Comparison of ENCODE assay signal across 10 mouse cellular contexts in the genomic region with DNA sequence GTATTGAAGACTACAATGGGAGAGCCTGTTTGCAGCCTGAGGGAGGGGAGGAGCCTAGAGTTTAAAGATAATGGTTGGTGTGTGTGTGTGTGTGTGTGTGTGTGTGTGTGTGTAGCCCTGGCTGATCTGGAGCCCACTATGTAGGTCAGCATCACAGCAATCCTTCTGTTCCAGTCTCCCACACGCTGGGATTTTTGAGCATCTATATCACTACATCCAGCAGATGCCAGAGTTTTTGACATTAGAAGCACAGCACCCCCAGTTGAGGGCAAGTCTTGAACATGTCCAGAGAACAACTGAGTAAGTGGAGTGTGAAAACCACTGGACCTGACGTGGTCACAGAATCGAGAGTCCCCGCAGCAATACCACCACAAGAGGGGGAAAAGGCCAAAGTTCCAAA. TPM values are rescaled to one million over a fixed set of nuclear protein-coding genes. Genes with fewer than 3 reads are reported as not detected.
DNase-seq lines count a peak whose midpoint lies in the region; ATAC-seq and TF ChIP-seq lines count a peak whose summit lies in the region.
"Had no signal": no experiment of that assay in that cellular context is flagged by ENCODE, and none has a peak within 500 bp of the region (broad histone marks: within the 10 kb centered on the region; RNA-seq: fewer than 3 reads in every experiment).

No protein-coding gene starts in this region.

- H3K4me1 ChIP-seq in hindbrain, embryonic 11.5 days (replicated peaks; ENCODE audit: control insufficient read depth, insufficient read depth, low read length) = 0 out of 2 replicates have a peak, but pooled peaks cover 4% of the 10 kb centered on the region
- peaks cover 42% of the 10 kb centered on the region for H3K4me1 ChIP-seq in hindbrain, embryonic 10.5 days (replicated peaks)
- no peaks in the 10 kb centered on the region for H3K4me1 ChIP-seq in ES-Bruce4 (ENCODE audit: control insufficient read depth, insufficient read depth, low read length)
- peaks cover 66% of the 10 kb centered on the region for H3K4me1 ChIP-seq in embryonic facial prominence, embryonic 13.5 days
- peaks cover 25% of the 10 kb centered on the region for H3K4me1 ChIP-seq in limb, embryonic 15.5 days

- H3K27ac ChIP-seq in hindbrain, embryonic 11.5 days (ENCODE audit: low read depth, low read length) = no peak overlapping the region
- no peak overlapping the region for H3K27ac ChIP-seq in hindbrain, embryonic 10.5 days
- H3K27ac ChIP-seq in ES-Bruce4 (ENCODE audit: insufficient read depth, low read length) = no peak overlapping the region
- no peak overlapping the region for H3K27ac ChIP-seq in embryonic facial prominence, embryonic 13.5 days
- no peak overlapping the region for H3K27ac ChIP-seq in limb, embryonic 15.5 days
- H3K27ac ChIP-seq: liver, embryonic 12.5 days had no signal

- no peak overlapping the region for H3K4me3 ChIP-seq in hindbrain, embryonic 11.5 days (ENCODE audit: low read depth, low read length)
- H3K4me3 ChIP-seq in hindbrain, embryonic 10.5 days = no peak overlapping the region
- 0 out of 2 replicates have a peak overlapping the region, but pooled peaks have one; percentile 10 for H3K4me3 ChIP-seq in ES-Bruce4 (ENCODE audit: low read depth, low read length)
- H3K4me3 ChIP-seq in embryonic facial prominence, embryonic 13.5 days = peak overlapping the region; percentile 85
- H3K4me3 ChIP-seq in limb, embryonic 15.5 days = no peak overlapping the region
- H3K4me3 ChIP-seq: liver, embryonic 12.5 days had no signal

- no peak for ATAC-seq in hindbrain, embryonic 11.5 days (ENCODE audit: low FRiP score)
- no peak for ATAC-seq in embryonic facial prominence, embryonic 13.5 days (ENCODE audit: insufficient number of reproducible peaks, insufficient read depth, low FRiP score, low TSS enrichment, low read depth)
- ATAC-seq in limb, embryonic 15.5 days (ENCODE audit: insufficient number of reproducible peaks, low FRiP score, low TSS enrichment, low read depth) = no peak
- ATAC-seq: liver, embryonic 12.5 days had no signal

- peak; percentile 13 for DNase-seq in hindbrain, embryonic 11.5 days (ENCODE audit: low spot score)
- no peak for DNase-seq in hindbrain, embryonic 10.5 days (ENCODE audit: low spot score)
- DNase-seq in ovary, postnatal 14 days (ENCODE audit: low spot score) = no peak
- DNase-seq in cerebellum, adult 11 months = no peak
- DNase-seq in T-cell, adult 2 months (ENCODE audit: low spot score) = no peak
- DNase-seq: heart, postnatal 36 days had no signal

- no peak overlapping the region for H3K9ac ChIP-seq in hindbrain, embryonic 11.5 days (ENCODE audit: low read depth, low read length)
- no peak overlapping the region for H3K9ac ChIP-seq in ES-Bruce4 (ENCODE audit: low read depth, poor library complexity, severe bottlenecking)
- H3K9ac ChIP-seq in embryonic facial prominence, embryonic 13.5 days = peak overlapping the region; percentile 4; the same call in 1 of the 2 replicates
- no peak overlapping the region for H3K9ac ChIP-seq in limb, embryonic 15.5 days
- H3K9ac ChIP-seq: liver, embryonic 12.5 days had no signal

- 40% methylated on average over 4 of the region's 4 CpGs for WGBS in hindbrain, embryonic 11.5 days
- WGBS in hindbrain, embryonic 10.5 days = 45% methylated on average over 4 of the region's 4 CpGs
- 54% methylated on average over 4 of the region's 4 CpGs for WGBS in embryonic facial prominence, embryonic 13.5 days
- WGBS in limb, embryonic 15.5 days = 56% methylated on average over 4 of the region's 4 CpGs

- H3K4me2 ChIP-seq in hindbrain, embryonic 11.5 days (replicated peaks; ENCODE audit: low read depth, low read length) = peak overlapping the region; percentile 11; the same call in 1 of the 2 replicates
- peak overlapping the region; percentile 86 for H3K4me2 ChIP-seq in embryonic facial prominence, embryonic 13.5 days
- peak overlapping the region; percentile 14; the same call in 1 of the 2 replicates for H3K4me2 ChIP-seq in limb, embryonic 15.5 days
- H3K4me2 ChIP-seq: liver, embryonic 12.5 days had no signal

- TF ChIP-seq POLR2A in ES-Bruce4 (IDR thresholded peaks at IDR 0.05; ENCODE audit: insufficient read depth, low read length) = no peak

- no peak for TF ChIP-seq CTCF in ES-Bruce4 (IDR thresholded peaks at IDR 0.05; ENCODE audit: low read depth, low read length)

- no peaks in the 10 kb centered on the region for H3K36me3 ChIP-seq in hindbrain, embryonic 11.5 days (ENCODE audit: control insufficient read depth, insufficient read depth, low read length)
- no peaks in the 10 kb centered on the region for H3K36me3 ChIP-seq in hindbrain, embryonic 10.5 days
- no peaks in the 10 kb centered on the region for H3K36me3 ChIP-seq in ES-Bruce4 (ENCODE audit: control insufficient read depth, insufficient read depth, low read length, poor library complexity, severe bottlenecking)
- H3K36me3 ChIP-seq in embryonic facial prominence, embryonic 13.5 days = peaks cover 7% of the 10 kb centered on the region
- no peaks in the 10 kb centered on the region for H3K36me3 ChIP-seq in limb, embryonic 15.5 days
- H3K36me3 ChIP-seq: liver, embryonic 12.5 days had no signal

- H3K27me3 ChIP-seq in hindbrain, embryonic 11.5 days (ENCODE audit: control insufficient read depth, insufficient read depth, low read length) = peaks cover 3% of the 10 kb centered on the region; the same call in 1 of the 2 replicates
- H3K27me3 ChIP-seq in hindbrain, embryonic 10.5 days (ENCODE audit: insufficient read depth, poor library complexity, severe bottlenecking) = peaks cover 27% of the 10 kb centered on the region
- peaks cover 17% of the 10 kb centered on the region for H3K27me3 ChIP-seq in ES-Bruce4 (ENCODE audit: control insufficient read depth, insufficient read depth, low read length, poor library complexity, severe bottlenecking)
- H3K27me3 ChIP-seq in embryonic facial prominence, embryonic 13.5 days = no peaks in the 10 kb centered on the region
- H3K27me3 ChIP-seq in limb, embryonic 15.5 days = no peaks in the 10 kb centered on the region

- no peaks in the 10 kb centered on the region for H3K9me3 ChIP-seq in hindbrain, embryonic 11.5 days (ENCODE audit: control insufficient read depth, low read length)
- no peaks in the 10 kb centered on the region for H3K9me3 ChIP-seq in hindbrain, embryonic 10.5 days
- no peaks in the 10 kb centered on the region for H3K9me3 ChIP-seq in ES-Bruce4 (replicated peaks; ENCODE audit: control insufficient read depth, insufficient read depth, low read length, poor library complexity, severe bottlenecking)
- no peaks in the 10 kb centered on the region for H3K9me3 ChIP-seq in embryonic facial prominence, embryonic 13.5 days
- H3K9me3 ChIP-seq in limb, embryonic 15.5 days = no peaks in the 10 kb centered on the region
- H3K9me3 ChIP-seq: liver, embryonic 12.5 days had no signal

- no peak for TF ChIP-seq EP300 in ES-Bruce4 (IDR thresholded peaks at IDR 0.05; ENCODE audit: insufficient read depth, low read depth, low read length)

RNA-seq across cellular contexts. Expression of a gene that starts 4.2 kb away (rescaled TPM):
- 91.7 and 103 TPM in 2 replicates for polyA plus RNA-seq in hindbrain, embryonic 11.5 days (2014; fragmentation: Nextera tagmentation; extraction: Ambion mirVana)
- polyA plus RNA-seq in hindbrain, embryonic 10.5 days (2016; fragmentation: Nextera tagmentation; extraction: Ambion mirVana) = 68.2 and 70.8 TPM in 2 replicates
- polyA plus RNA-seq in ES-Bruce4 (2011; ENCODE audit: insufficient read depth, insufficient read length, low read depth, missing spikeins) = 71.0 and 71.9 TPM in 2 replicates
- polyA plus RNA-seq in embryonic facial prominence, embryonic 13.5 days (2015; fragmentation: Nextera tagmentation; extraction: Ambion mirVana) = 311 and 392 TPM in 2 replicates
- polyA plus RNA-seq in limb, embryonic 15.5 days (2015; fragmentation: Nextera tagmentation; extraction: Ambion mirVana) = 142 and 179 TPM in 2 replicates

Comparison
In these comparisons a context has a peak if more than half of its experiments do, and no peak if none do; other contexts are left out.
1. H3K4me2 ChIP-seq: peak in every context shown above with its lines; median percentile 86 in embryonic facial prominence, embryonic 13.5 days; 14 in limb, embryonic 15.5 days; 11 in hindbrain, embryonic 11.5 days.
2. H3K4me3 ChIP-seq: peak in ES-Bruce4 (single experiment) and embryonic facial prominence, embryonic 13.5 days (single experiment); none in hindbrain, embryonic 11.5 days (single experiment), hindbrain, embryonic 10.5 days (single experiment) and limb, embryonic 15.5 days (single experiment).